Mouse (Mus musculus): Measurements from ENCODE around the gene Eya3.

DNA sequence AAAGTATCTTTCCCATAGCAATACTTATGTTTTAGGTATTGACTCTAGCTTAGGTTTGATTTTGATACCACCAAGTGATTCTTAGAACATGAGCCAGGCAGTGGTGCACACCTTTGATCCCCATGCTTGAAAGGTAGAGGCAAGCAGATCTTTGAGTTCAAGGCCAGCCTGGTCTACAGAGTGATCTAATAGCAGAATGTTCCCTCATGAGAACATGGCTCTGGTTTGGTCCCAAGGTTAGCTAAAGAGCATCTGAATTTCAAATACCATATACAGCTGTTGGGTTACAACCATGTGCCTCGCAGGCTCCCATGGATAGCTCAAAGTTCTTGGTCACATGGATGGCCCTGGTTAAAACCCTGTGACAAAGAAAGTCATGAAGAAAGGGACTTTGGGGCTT is 79.5 kb downstream of the Eya3 start:
- no peak for TF ChIP-seq TAL1 (IDR thresholded peaks at IDR 0.05; ENCODE audit: low read length)
- TF ChIP-seq ZNF384 (IDR thresholded peaks at IDR 0.05; ENCODE audit: low read depth, low read length) = no peak
- TF ChIP-seq CTCF (IDR thresholded peaks at IDR 0.05 in 2 of 3, conservative IDR thresholded peaks at IDR 0.05 in 1 of 3; ENCODE audit: control insufficient read depth in 1 of 3, insufficient read depth in 1 of 3, low read depth in 2 of 3, low read length in 3 of 3, poor library complexity in 1 of 3, severe bottlenecking in 1 of 3) = no peak
- no peak for TF ChIP-seq SIN3A (IDR thresholded peaks at IDR 0.05; ENCODE audit: low read length)
